Mouse (Mus musculus) monocyte, adult 59 days (primary cell): ENCODE results near the gene Flna. TPM values are rescaled to one million over a fixed set of nuclear protein-coding genes. Genes with fewer than 3 reads are reported as not detected.

Source experiments
- total RNA-seq, 2 experiments: library from RNA; stranded (reverse); gene quantifications; one replicate each; pipeline ENCODE4 v1.2.4; 2023

Flna gene
- 1,000 to 10,000 TPM; 1,568 to 1,591 TPM for total RNA-seq

DNA sequence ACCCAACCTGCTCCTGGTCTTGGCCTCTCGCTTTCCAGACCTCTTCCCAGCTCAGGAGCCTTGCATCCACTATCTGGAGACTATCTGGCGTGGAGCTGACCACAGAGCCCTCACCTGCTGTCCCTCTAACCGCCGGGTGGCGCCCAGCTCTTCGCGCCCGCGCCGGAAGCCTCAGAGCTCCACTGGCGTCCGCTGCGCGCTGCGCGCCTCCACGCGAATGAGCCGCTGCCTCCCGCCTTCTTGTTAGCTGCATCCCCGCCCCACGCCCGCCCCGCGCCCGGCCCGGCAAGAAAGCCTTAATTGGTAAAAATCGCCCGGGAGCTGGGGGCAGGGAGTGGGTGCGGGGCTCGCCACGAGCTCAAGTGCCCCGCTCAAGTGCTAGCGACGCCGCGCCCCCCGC is at the start of gene Flna:
TSS of gene Flna (minus strand) at position 206 of the 400 bp plus-strand sequence.

DNA sequence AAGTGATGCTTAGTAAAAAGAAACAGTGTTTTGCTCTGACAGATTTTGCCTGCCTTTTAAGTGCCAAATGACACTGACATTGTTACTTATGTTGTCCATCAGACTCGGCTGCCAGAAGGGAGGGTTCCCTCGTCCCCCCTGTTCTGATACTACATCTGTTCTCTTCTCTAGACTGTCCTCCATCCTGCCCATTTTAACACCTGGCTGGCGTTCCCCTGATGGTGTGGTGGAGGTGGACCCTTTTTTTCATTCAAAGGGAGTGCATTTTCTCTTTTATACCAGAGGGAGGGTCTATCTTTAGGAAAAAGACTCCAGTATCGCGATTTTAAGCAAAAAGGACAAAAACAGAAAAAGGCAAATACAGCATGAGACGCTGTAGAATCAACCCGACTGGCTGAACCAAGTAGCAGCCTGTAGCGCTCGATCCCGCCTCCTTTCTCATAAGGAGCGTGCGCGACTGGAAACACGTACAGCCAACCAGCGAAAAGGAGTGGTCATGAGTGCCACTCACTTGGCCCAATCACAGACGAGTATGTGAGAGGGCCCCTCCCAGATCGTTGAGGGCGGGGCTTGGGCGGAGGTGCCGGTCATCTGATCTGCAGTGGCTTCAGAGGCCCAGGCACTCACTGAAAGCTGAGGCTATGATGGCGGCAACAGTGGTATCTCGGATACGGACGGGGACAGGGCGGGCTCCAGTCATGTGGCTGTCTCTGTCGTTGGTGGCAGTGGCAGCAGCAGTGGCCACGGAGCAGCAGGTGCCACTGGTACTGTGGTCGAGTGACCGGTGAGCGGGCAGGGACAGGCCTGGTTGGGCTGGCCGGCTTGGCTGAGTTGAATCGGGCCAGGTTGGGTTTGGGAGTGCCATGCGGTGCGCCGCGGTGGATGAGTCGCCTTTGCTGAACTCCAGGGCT is 47.2 kb upstream of the Flna start, which contains the start of gene Atp6ap1:
TSS of gene Atp6ap1 (plus strand) at position 560 of the 911 bp plus-strand sequence.

GRCm38 (mm10) chrX:74281732-74282394 is 32.2 kb upstream of the Flna start, which contains the start of the genes Taz and Dnase1l1:
Gene Taz, plus strand, starts transcription at chrX:74281912.
Gene Dnase1l1, minus strand, starts transcription at chrX:74282337.

GRCm38 (mm10) chrX:74270062-74270901 is 20.7 kb upstream of the Flna start, which contains the start of gene Rpl10:
Gene Rpl10, plus strand, starts transcription at chrX:74270812.

GRCm38 (mm10) chrX:74254153-74254887 is 4.7 kb upstream of the Flna start, which contains the start of gene Emd:
Gene Emd, plus strand, starts transcription at chrX:74254687.

DNA sequence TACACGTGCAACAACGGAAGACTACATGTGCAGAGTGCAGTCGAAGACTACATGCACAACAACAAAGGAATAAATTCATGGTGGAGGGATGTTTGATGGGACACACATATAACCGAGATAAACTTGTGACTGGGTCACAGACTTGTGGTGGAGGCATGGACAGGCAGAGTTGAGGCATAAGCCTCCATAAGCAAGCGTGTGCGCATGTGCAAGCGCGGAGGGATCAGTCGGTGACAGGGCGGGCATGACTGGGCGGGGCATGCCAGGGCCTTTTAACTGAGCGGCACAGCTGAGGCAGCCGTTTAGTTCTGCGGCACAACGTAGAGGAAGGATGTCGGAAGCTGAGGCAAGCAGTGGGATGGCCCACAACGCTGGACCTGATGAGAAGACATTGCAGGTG is 72.7 kb downstream of the Flna start, which contains the start of gene Tktl1:
TSS of gene Tktl1 (plus strand) at position 301 of the 400 bp plus-strand sequence.

Other genes with a start within 250 kb of the Flna start
- 100 to 1,000 TPM; 131 to 140 TPM for gene Irak1, start 225.9 kb downstream of the Flna start, total RNA-seq
- gene Opn1mw, start 122.4 kb downstream of the Flna start, total RNA-seq: not detected
- gene Mecp2, start 114.5 kb downstream of the Flna start, total RNA-seq: 10 to 100 TPM; 42.6 to 44.5 TPM
- gene Tex28, start 82.0 kb downstream of the Flna start, total RNA-seq: not detected
- gene Tktl1, start 72.6 kb downstream of the Flna start, total RNA-seq: not detected
- gene Emd, start 4.9 kb upstream of the Flna start, total RNA-seq: 10 to 100 TPM; 74.3 to 79.1 TPM
- gene Rpl10, start 21.0 kb upstream of the Flna start, total RNA-seq: 100 to 1,000 TPM; 714 to 836 TPM
- gene Taz, start 32.1 kb upstream of the Flna start, total RNA-seq: 10 to 100 TPM; 62.3 to 73.3 TPM
- 100 to 1,000 TPM in 1 of 2 experiments, 10 to 100 TPM in 1; 98.3 to 103 TPM for gene Dnase1l1, start 32.5 kb upstream of the Flna start, total RNA-seq
- gene Atp6ap1, start 47.3 kb upstream of the Flna start, total RNA-seq: 100 to 1,000 TPM; 263 to 299 TPM
- gene Gdi1, start 55.2 kb upstream of the Flna start, total RNA-seq: 100 to 1,000 TPM; 208 to 227 TPM
- 10 to 100 TPM; 71.4 to 76.9 TPM for gene Fam50a, start 63.2 kb upstream of the Flna start, total RNA-seq
- gene Plxna3, start 79.2 kb upstream of the Flna start, total RNA-seq: 1 to 10 TPM; 1.4 to 4.5 TPM
- gene Lage3, start 103.8 kb upstream of the Flna start, total RNA-seq: 10 to 100 TPM; 18.3 to 21.8 TPM
- gene Ubl4a, start 123.4 kb upstream of the Flna start, total RNA-seq: 10 to 100 TPM; 22.9 to 25.5 TPM
- 10 to 100 TPM; 19.6 to 23.9 TPM for gene Slc10a3, start 123.5 kb upstream of the Flna start, total RNA-seq
- gene Fam3a, start 143.5 kb upstream of the Flna start, total RNA-seq: 10 to 100 TPM; 16.6 to 20.0 TPM
- gene Ikbkg, start 143.5 kb upstream of the Flna start, total RNA-seq: 10 to 100 TPM; 30.0 to 30.5 TPM
- 100 to 1,000 TPM; 195 to 224 TPM for gene G6pdx, start 179.4 kb upstream of the Flna start, total RNA-seq
- not detected for gene Gm6880, start 231.6 kb upstream of the Flna start, total RNA-seq